Mouse (Mus musculus): ENCODE measurements around the gene Ttc23l.
"Not testable (repeated sequence)": the region's sequence is repeated elsewhere in the genome, so short reads cannot be mapped to it uniquely, and the experiment has no call there.

The Ttc23l gene

GRCm38 (mm10) chr15:10558465-10558864 lies at the start of gene Ttc23l:
TSS of gene Ttc23l (minus strand) at chr15:10558668.
- DNase-seq (ENCODE audit: low spot score in 2 of 2), result no peak

- no peak for DNase-seq (ENCODE audit: low spot score in 2 of 2)
These were observed 40.9 kb upstream of the Ttc23l start for GRCm38 (mm10) chr15:10599413-10599812.

GRCm38 (mm10) chr15:10598259-10599225 lies 40.1 kb upstream of the Ttc23l start:
- DNase-seq (ENCODE audit: low spot score in 2 of 2), result no peak

GRCm38 (mm10) chr15:10596871-10597270 lies 38.4 kb upstream of the Ttc23l start:
- no peak for DNase-seq (ENCODE audit: low spot score in 2 of 2)

- no peak for DNase-seq (ENCODE audit: low spot score in 2 of 2)
These were observed 36.9 kb upstream of the Ttc23l start for GRCm38 (mm10) chr15:10595408-10595807.

GRCm38 (mm10) chr15:10594910-10595309 lies 36.4 kb upstream of the Ttc23l start:
- DNase-seq (ENCODE audit: low spot score in 2 of 2), result no peak

GRCm38 (mm10) chr15:10593094-10593493 lies 34.6 kb upstream of the Ttc23l start:
- DNase-seq (ENCODE audit: low spot score in 2 of 2), result no peak

GRCm38 (mm10) chr15:10586565-10586964 lies 28.1 kb upstream of the Ttc23l start:
- DNase-seq (ENCODE audit: low spot score in 2 of 2), result no peak

GRCm38 (mm10) chr15:10584359-10585187 lies 26.1 kb upstream of the Ttc23l start:
- no peak for DNase-seq (ENCODE audit: low spot score in 2 of 2)

GRCm38 (mm10) chr15:10583408-10583807 lies 24.9 kb upstream of the Ttc23l start:
- DNase-seq (ENCODE audit: low spot score in 2 of 2), result peak; percentile 41 to 52

GRCm38 (mm10) chr15:10579159-10579558 lies 20.7 kb upstream of the Ttc23l start:
- no peak for DNase-seq (ENCODE audit: low spot score in 2 of 2)

- no peak for DNase-seq (ENCODE audit: low spot score in 2 of 2)
These were observed 8.0 kb upstream of the Ttc23l start for GRCm38 (mm10) chr15:10566486-10566885.

GRCm38 (mm10) chr15:10564201-10564600 lies 5.7 kb upstream of the Ttc23l start:
- DNase-seq (ENCODE audit: low spot score in 2 of 2), result no peak

- no peak for DNase-seq (ENCODE audit: low spot score in 2 of 2)
These were observed 3.8 kb upstream of the Ttc23l start for GRCm38 (mm10) chr15:10562281-10562680.

- no peak for DNase-seq (ENCODE audit: low spot score in 2 of 2)
These were observed 1.5 kb upstream of the Ttc23l start for GRCm38 (mm10) chr15:10560005-10560404.

- DNase-seq (ENCODE audit: low spot score in 2 of 2), result no peak
These were observed 4.1 kb downstream of the Ttc23l start for GRCm38 (mm10) chr15:10554336-10554735.

- DNase-seq (ENCODE audit: low spot score in 2 of 2), result no peak
These were observed 18.0 kb downstream of the Ttc23l start for GRCm38 (mm10) chr15:10540271-10541088.

- DNase-seq (ENCODE audit: low spot score in 2 of 2), result no peak
These were observed 22.5 kb downstream of the Ttc23l start for GRCm38 (mm10) chr15:10535969-10536368.

GRCm38 (mm10) chr15:10534591-10534990 lies 23.9 kb downstream of the Ttc23l start:
- no peak for DNase-seq (ENCODE audit: low spot score in 2 of 2)

- DNase-seq (ENCODE audit: low spot score in 2 of 2), result not testable (repeated sequence)
These were observed 25.1 kb downstream of the Ttc23l start for GRCm38 (mm10) chr15:10533361-10533760.

GRCm38 (mm10) chr15:10531352-10531751 lies 27.1 kb downstream of the Ttc23l start:
- no peak for DNase-seq (ENCODE audit: low spot score in 2 of 2)

GRCm38 (mm10) chr15:10525896-10526295 lies 32.6 kb downstream of the Ttc23l start:
- no peak for DNase-seq (ENCODE audit: low spot score in 2 of 2)
